Mouse (Mus musculus): ENCODE results near the gene Slc16a3. TPM values are rescaled to one million over a fixed set of nuclear protein-coding genes. Genes with fewer than 3 reads are reported as not detected.

The Slc16a3 gene
- polyA plus RNA-seq, 1 experiment from 2014 or later, result 34.2 TPM

DNA sequence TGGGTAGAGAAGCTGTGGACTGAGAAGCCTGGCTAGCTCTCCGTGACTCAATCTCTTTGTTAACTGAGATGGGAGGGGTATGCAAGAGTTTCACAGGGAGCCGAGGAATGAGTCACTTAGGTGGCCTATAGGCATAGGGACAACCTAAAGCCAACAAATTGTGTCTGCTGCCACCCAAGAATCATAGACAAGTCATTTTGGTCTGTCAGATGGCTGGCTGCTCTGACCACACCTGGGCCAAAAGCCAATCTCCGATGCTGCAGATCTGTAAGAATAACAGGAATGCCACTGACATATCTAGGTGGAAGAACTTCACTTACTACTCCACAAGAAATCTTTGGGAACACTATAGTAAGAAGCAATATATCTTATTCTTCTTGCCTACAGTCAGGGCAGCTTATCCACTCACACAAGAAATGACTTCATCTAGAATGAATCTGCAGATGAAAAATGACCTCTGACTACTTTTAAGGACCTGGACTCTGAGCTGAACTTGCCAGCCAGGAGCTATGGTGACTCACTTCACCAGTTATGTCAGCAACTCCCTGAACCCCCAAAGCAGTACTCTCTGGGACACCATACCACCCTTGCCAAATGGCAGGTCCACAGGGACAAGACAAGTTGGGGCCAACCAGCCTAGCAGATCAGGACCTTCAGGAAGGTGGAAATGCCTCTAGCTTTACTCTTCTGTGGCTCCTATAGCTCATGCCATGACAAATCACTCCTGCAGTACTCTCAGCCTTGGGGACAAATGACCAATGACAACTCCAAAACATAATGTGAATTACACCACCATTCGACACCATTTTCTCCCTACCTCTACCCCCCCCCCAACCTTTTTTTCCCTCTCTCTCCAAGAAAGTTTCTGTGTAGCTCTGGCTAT, 36.4 kb downstream of the Slc16a3 start:
- Histone ChIP-seq H3K4me1 (peaks cover 24% of the 10 kb centered on the region), H3K4me2 (no peak overlapping the region), H3K9me3 (no peaks in the 10 kb centered on the region), H3K4me3 (replicated peaks) (no peak overlapping the region), H3K36me3 (replicated peaks) (peaks cover 63% of the 10 kb centered on the region), H3K9ac (no peak overlapping the region), H3K27me3 (no peaks in the 10 kb centered on the region), H3K27ac (no peak overlapping the region)
- WGBS, result 83% methylated on average over 4 of the region's 4 CpGs
- no peak for ATAC-seq (ENCODE audit: low FRiP score)

DNA sequence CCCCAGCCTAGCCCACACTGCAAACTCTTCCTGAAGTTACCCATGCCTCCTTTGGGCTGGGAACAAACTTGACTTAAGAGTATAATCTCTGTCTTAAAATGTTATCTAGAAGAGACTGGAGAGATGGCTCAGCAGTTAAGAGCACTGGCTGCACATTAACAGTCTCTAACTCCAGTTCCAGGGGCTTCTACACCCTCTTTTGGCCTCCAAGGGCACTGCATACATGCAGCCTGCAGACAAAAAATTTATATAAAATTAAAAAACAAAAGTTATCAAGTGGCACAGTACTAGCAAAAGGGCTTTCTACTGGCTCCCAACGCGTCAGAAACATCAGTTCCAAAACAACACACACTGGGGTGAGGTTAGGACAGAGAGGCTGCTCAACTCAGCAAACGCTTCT, 39.3 kb downstream of the Slc16a3 start:
- peaks cover 39% of the 10 kb centered on the region for H3K4me1 ChIP-seq
- H3K27me3 ChIP-seq, result no peaks in the 10 kb centered on the region
- H3K27ac ChIP-seq, result no peak overlapping the region
- no peak overlapping the region for H3K9ac ChIP-seq
- H3K36me3 ChIP-seq (replicated peaks), result peaks cover 35% of the 10 kb centered on the region
- ATAC-seq (ENCODE audit: low FRiP score), result no peak
- H3K9me3 ChIP-seq, result no peaks in the 10 kb centered on the region
- no peak overlapping the region for H3K4me2 ChIP-seq
- H3K4me3 ChIP-seq (replicated peaks), result no peak overlapping the region
- 89% methylated on average over 3 of the region's 3 CpGs for WGBS

DNA sequence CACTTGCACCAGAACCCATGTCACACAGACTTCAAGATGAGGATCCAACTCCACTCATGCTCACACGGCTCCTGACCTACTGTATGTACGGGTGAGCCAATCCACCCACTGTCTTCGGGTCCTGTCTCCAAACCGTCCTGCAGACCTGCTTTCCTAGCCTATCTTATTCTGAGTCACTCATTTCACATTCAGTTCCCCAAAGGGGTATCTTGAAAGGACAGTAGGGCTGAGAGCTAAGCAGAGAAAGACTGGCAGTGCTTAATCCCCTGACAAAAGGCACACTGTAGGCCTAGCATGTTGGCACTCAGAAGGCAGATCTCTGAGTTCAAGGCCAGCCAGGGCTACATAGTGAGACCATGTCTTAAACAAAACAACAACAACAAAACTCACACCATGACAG, 40.1 kb downstream of the Slc16a3 start:
- no peak overlapping the region for H3K9ac ChIP-seq
- no peak for ATAC-seq (ENCODE audit: low FRiP score)
- 83% methylated on average over 4 of the region's 4 CpGs for WGBS
- peaks cover 46% of the 10 kb centered on the region for H3K4me1 ChIP-seq
- no peaks in the 10 kb centered on the region for H3K9me3 ChIP-seq
- no peak overlapping the region for H3K27ac ChIP-seq
- H3K27me3 ChIP-seq, result no peaks in the 10 kb centered on the region
- H3K4me2 ChIP-seq, result peak overlapping the region; percentile 75; the same call in 1 of the 2 replicates
- H3K4me3 ChIP-seq (replicated peaks), result 0 out of 2 replicates have a peak overlapping the region, but pooled peaks have one; percentile 100
- H3K36me3 ChIP-seq (replicated peaks), result peaks cover 27% of the 10 kb centered on the region

DNA sequence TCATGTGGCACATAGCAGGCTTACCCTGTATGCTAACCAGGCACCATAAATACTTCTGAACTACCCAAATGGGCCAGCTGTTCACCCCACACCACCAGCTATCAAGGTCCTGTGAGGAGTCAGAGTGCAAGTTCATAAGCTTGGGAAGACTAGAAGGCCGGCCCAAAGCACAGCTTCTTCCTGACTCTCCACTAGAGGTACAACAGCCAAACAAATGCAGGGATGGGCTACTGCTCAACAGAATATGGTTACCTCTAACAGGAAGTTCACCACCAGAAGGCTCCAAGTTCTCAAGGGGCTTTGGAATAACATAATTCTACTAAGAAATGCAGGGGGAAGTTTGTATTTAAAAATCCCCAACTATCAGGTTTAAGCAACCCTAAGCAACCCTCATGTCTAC, 41.2 kb downstream of the Slc16a3 start:
- peak overlapping the region; percentile 100 for H3K9ac ChIP-seq
- H3K27me3 ChIP-seq, result no peaks in the 10 kb centered on the region
- H3K27ac ChIP-seq, result peak overlapping the region; percentile 98; the same call in 1 of the 2 replicates
- H3K4me3 ChIP-seq (replicated peaks), result peak overlapping the region; percentile 100
- H3K9me3 ChIP-seq, result no peaks in the 10 kb centered on the region
- ATAC-seq (ENCODE audit: low FRiP score), result no peak
- 59% methylated on average over 1 of the region's 1 CpGs for WGBS
- H3K4me1 ChIP-seq, result peaks cover 48% of the 10 kb centered on the region
- peaks cover 19% of the 10 kb centered on the region for H3K36me3 ChIP-seq (replicated peaks)
- peak overlapping the region; percentile 75 for H3K4me2 ChIP-seq

GRCm38 (mm10) chr11:120990126-120990781, 42.0 kb downstream of the Slc16a3 start:
- Histone ChIP-seq H3K4me3 (replicated peaks) (peak overlapping the region; percentile 100), H3K4me1 (peaks cover 48% of the 10 kb centered on the region), H3K27me3 (no peaks in the 10 kb centered on the region), H3K9ac (peak overlapping the region; percentile 100), H3K36me3 (replicated peaks) (peaks cover 14% of the 10 kb centered on the region), H3K4me2 (peak overlapping the region; percentile 75), H3K27ac (peak overlapping the region; percentile 98), H3K9me3 (no peaks in the 10 kb centered on the region)
- under 1% methylated on average over 25 of the region's 35 CpGs for WGBS
- peak; percentile 61 for ATAC-seq (ENCODE audit: low FRiP score)

DNA sequence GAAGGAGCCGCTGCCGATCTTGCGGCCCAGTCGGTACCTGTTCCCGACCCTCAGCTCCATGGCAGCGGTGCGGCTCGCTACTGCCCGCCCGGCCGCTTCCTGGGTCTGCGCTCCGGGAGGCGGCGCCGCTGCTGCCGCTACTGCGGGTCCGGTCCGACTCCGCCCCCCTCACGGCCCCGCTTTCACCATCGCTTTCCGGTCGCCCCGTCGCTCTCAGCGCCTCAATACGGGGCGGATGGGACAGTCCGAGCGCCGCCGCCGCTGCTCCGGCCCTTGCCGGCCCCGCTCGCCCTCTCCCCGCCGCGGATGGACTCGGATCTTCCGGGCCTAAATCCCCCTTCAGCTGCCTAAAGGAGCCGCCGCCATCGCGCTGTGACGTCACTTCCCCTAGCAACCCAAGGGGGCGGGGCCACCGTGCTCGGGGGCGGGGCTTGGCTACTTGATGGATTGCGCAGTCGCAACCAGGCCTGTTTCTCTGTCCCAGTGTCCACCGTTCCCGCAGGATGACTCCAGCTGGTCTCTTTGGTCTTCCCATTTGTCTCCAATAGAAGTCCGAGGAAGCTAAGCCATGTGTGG, 42.8 kb downstream of the Slc16a3 start, which contains the start of gene Csnk1d:
TSS of gene Csnk1d (minus strand) at position 380 of the 576 bp plus-strand sequence.
- WGBS, result 0% methylated on average over 51 of the region's 59 CpGs

GRCm38 (mm10) chr11:120991791-120992190, 43.5 kb downstream of the Slc16a3 start:
- Histone ChIP-seq H3K4me1 (peaks cover 48% of the 10 kb centered on the region), H3K27me3 (no peaks in the 10 kb centered on the region), H3K36me3 (replicated peaks) (no peaks in the 10 kb centered on the region), H3K27ac (peak overlapping the region; percentile 98), H3K9ac (peak overlapping the region; percentile 100), H3K9me3 (no peaks in the 10 kb centered on the region), H3K4me3 (replicated peaks) (peak overlapping the region; percentile 100), H3K4me2 (peak overlapping the region; percentile 75)
- WGBS, result 84% methylated on average over 3 of the region's 3 CpGs
- ATAC-seq (ENCODE audit: low FRiP score), result peak; percentile 12

More for the DNA sequence above, 42.8 kb downstream of the Slc16a3 start, which contains the start of gene Csnk1d:
- H3K36me3 ChIP-seq (replicated peaks), result peaks cover 6% of the 10 kb centered on the region
- H3K9me3 ChIP-seq, result no peaks in the 10 kb centered on the region
- no peaks in the 10 kb centered on the region for H3K27me3 ChIP-seq
- H3K27ac ChIP-seq, result peak within 1 kb of the TSS; percentile 98
- H3K4me2 ChIP-seq, result peak within 1 kb of the TSS; percentile 75
- peaks cover 48% of the 10 kb centered on the region for H3K4me1 ChIP-seq
- H3K4me3 ChIP-seq (replicated peaks), result peak within 1 kb of the TSS; percentile 100
- H3K9ac ChIP-seq, result peak within 1 kb of the TSS; percentile 100
- ATAC-seq (ENCODE audit: low FRiP score), result peak; percentile 91

GRCm38 (mm10) chr11:120993080-120993479, 44.8 kb downstream of the Slc16a3 start:
- ATAC-seq (ENCODE audit: low FRiP score), result no peak
- Histone ChIP-seq H3K27ac (no peak overlapping the region), H3K36me3 (replicated peaks) (no peaks in the 10 kb centered on the region), H3K4me3 (replicated peaks) (no peak overlapping the region), H3K9ac (0 out of 2 replicates have a peak overlapping the region, but pooled peaks have one; percentile 7), H3K4me1 (peaks cover 41% of the 10 kb centered on the region), H3K27me3 (no peaks in the 10 kb centered on the region), H3K9me3 (no peaks in the 10 kb centered on the region), H3K4me2 (no peak overlapping the region)
- WGBS, result 96% methylated on average over 3 of the region's 3 CpGs

DNA sequence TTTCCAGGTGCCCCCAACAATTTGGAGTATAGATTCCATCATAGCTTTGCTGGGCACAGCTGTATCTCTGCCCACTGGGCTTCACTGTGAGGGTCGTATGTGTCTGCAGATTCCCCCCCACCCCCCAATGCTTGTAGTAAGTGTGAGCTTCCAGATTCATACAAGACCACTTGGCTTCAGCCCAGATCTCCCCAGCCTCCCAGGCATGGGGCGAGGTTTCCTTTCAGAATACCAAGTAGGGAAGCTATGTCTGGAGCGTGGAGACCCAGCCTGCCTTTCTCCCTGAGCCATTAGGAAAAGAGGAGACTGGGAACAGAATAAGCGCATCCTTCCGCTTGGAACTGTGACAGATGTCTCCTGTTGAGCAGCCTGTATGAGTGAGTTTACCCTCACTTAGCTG, 45.3 kb downstream of the Slc16a3 start:
- H3K27ac ChIP-seq, result no peak overlapping the region
- H3K4me3 ChIP-seq (replicated peaks), result no peak overlapping the region
- H3K4me1 ChIP-seq, result peaks cover 36% of the 10 kb centered on the region
- no peaks in the 10 kb centered on the region for H3K27me3 ChIP-seq
- H3K9me3 ChIP-seq, result no peaks in the 10 kb centered on the region
- no peaks in the 10 kb centered on the region for H3K36me3 ChIP-seq (replicated peaks)
- no peak overlapping the region for H3K9ac ChIP-seq
- 92% methylated on average over 5 of the region's 5 CpGs for WGBS
- no peak overlapping the region for H3K4me2 ChIP-seq
- no peak for ATAC-seq (ENCODE audit: low FRiP score)

DNA sequence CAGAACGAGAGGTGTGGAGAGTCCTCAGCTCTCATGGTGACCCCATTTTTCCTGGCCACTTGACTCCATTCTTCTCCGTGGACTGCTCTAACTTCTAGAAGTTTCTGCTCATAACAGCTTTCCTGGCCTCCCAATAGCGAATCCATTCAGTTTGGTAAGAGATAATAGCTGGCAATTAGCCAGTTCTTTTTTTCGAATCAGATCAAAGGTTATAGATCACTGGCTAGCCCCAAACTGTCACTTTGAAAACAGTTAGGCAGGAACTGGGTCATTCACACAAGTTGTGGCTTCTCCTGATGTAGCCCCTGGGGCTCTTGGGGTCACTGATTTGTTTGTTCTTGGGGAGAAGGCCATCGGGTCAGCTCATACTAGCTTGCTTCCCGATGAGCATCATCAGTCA, 46.5 kb downstream of the Slc16a3 start:
- H3K36me3 ChIP-seq (replicated peaks), result no peaks in the 10 kb centered on the region
- no peaks in the 10 kb centered on the region for H3K27me3 ChIP-seq
- peaks cover 24% of the 10 kb centered on the region for H3K4me1 ChIP-seq
- 91% methylated on average over 6 of the region's 6 CpGs for whole genome bisulfite sequencing
- no peak overlapping the region for H3K9ac ChIP-seq
- ATAC-seq (ENCODE audit: low FRiP score), result no peak
- no peak overlapping the region for H3K4me3 ChIP-seq (replicated peaks)
- no peaks in the 10 kb centered on the region for H3K9me3 ChIP-seq
- no peak overlapping the region for H3K4me2 ChIP-seq
- H3K27ac ChIP-seq, result no peak overlapping the region

DNA sequence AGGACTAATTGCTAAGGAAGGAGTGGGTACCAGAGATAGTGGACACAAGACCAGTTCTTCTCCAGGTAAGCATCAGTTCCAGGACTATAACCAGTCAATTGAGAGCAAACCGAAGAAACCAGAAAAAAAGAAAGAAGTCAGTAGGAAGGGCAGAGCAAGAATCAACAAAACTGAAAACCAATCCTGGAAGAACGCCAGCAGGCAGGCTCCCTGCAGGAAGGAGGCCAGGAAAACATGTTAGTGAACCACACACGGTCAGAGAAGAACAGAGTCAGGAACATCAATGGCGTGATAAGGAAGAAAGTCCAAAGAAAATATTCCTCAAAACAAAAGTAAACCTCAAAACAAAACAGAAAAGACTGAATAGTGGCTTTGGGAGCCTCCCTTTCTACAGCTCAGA, 53.7 kb downstream of the Slc16a3 start:
- Histone ChIP-seq H3K4me1 (no peaks in the 10 kb centered on the region), H3K27ac (no peak overlapping the region), H3K9ac (no peak overlapping the region), H3K9me3 (no peaks in the 10 kb centered on the region), H3K36me3 (replicated peaks) (no peaks in the 10 kb centered on the region), H3K4me2 (no peak overlapping the region), H3K27me3 (no peaks in the 10 kb centered on the region), H3K4me3 (replicated peaks) (no peak overlapping the region)
- no peak for ATAC-seq (ENCODE audit: low FRiP score)
- 90% methylated on average over 4 of the region's 4 CpGs for WGBS

- Histone ChIP-seq H3K27me3 (no peaks in the 10 kb centered on the region), H3K36me3 (replicated peaks) (no peaks in the 10 kb centered on the region), H3K27ac (no peak overlapping the region), H3K4me3 (replicated peaks) (no peak overlapping the region), H3K4me2 (no peak overlapping the region), H3K9ac (no peak overlapping the region), H3K9me3 (no peaks in the 10 kb centered on the region), H3K4me1 (no peaks in the 10 kb centered on the region)
- 62% methylated on average over 5 of the region's 5 CpGs for WGBS
- ATAC-seq (ENCODE audit: low FRiP score), result no peak
Observed at GRCm38 (mm10) chr11:121004281-121004680, 56.0 kb downstream of the Slc16a3 start.
